Mouse (Mus musculus) thymus, postnatal 10 days (tissue): ENCODE measurements around the gene Olfr352.

Experiments used
- DNase-seq, 2 experiments: peaks; one replicate each; pipeline ENCODE4 v3.0.0; 2021; ENCODE audit warnings: low spot score in 2 of 2

The Olfr352 gene

GRCm38 (mm10) chr2:36868160-36868559, at the start of gene Olfr352:
Gene Olfr352, plus strand, starts transcription at chr2:36868460.
- DNase-seq, result no peak

- no peak for DNase-seq
Observed at GRCm38 (mm10) chr2:36846010-36846409, 22.2 kb upstream of the Olfr352 start, which contains the start of gene Olfr350. Gene Olfr350, plus strand, starts transcription at chr2:36846310.

- DNase-seq, result no peak
Observed at GRCm38 (mm10) chr2:36862560-36862959, 5.7 kb upstream of the Olfr352 start, which contains the start of gene Olfr351. Gene Olfr351, minus strand, starts transcription at chr2:36862660.

- DNase-seq, result no peak
Observed at GRCm38 (mm10) chr2:36892836-36893235, 24.6 kb downstream of the Olfr352 start, which contains the start of gene Olfr353. Gene Olfr353, minus strand, starts transcription at chr2:36892936.

- DNase-seq, result no peak
Observed at GRCm38 (mm10) chr2:36897114-36897513, 28.9 kb downstream of the Olfr352 start.

GRCm38 (mm10) chr2:36905380-36905779, 37.1 kb downstream of the Olfr352 start, which contains the start of gene Olfr354:
Gene Olfr354, plus strand, starts transcription at chr2:36905680.
- no peak for DNase-seq
